Mouse (Mus musculus) liver, postnatal 0 days (tissue): ENCODE measurements around the gene Rnf168. TPM values are rescaled to one million over a fixed set of nuclear protein-coding genes. Genes with fewer than 3 reads are reported as not detected.

Experiments
- ATAC-seq: fragments of 200-750 bp; cut with Nextera tagmentation; 2 replicates; pipeline ENCODE4 v1.8.0; 2017; ENCODE audit warnings: mild to moderate bottlenecking, moderate library complexity
- DNase-seq: peaks from one replicate; pipeline ENCODE4 v3.0.0-alpha.2; 2016
- H3K27ac ChIP-seq: fragments of 300-500 bp; sonication (generic); 2 replicates; pipeline ENCODE4 v1.5.1; 2014; ENCODE audit warnings: antibody characterized with exemption, moderate library complexity, mild to moderate bottlenecking, low read depth
- H3K27me3 ChIP-seq: fragments of 300-500 bp; sonication (generic); 2 replicates; pipeline ENCODE4 v1.6.1; 2014; ENCODE audit warnings: low read length, control low read depth, mixed read lengths; ENCODE audit not compliant: insufficient read depth
- H3K36me3 ChIP-seq: fragments of 300-500 bp; sonication (generic); replicated peaks from 2 replicates; pipeline ENCODE4 v1.6.1; 2014; ENCODE audit warnings: mild to moderate bottlenecking, control low read depth, low read length, moderate library complexity, mixed read lengths; ENCODE audit not compliant: insufficient read depth
- H3K4me1 ChIP-seq: fragments of 300-500 bp; sonication (generic); 2 replicates; pipeline ENCODE4 v1.6.1; 2014; ENCODE audit warnings: antibody characterized with exemption, mild to moderate bottlenecking, control low read depth; ENCODE audit not compliant: insufficient read depth
- H3K4me2 ChIP-seq: fragments of 300-500 bp; sonication (generic); 2 replicates; pipeline ENCODE4 v1.6.1; 2014; ENCODE audit warnings: low read depth, mild to moderate bottlenecking, low read length, moderate library complexity, mixed read lengths
- H3K4me3 ChIP-seq: fragments of 300-500 bp; sonication (generic); 2 replicates; pipeline ENCODE4 v1.5.1; 2014; ENCODE audit warnings: low read depth, low read length
- H3K9ac ChIP-seq: fragments of 300-500 bp; sonication (generic); replicated peaks from 2 replicates; pipeline ENCODE4 v1.6.1; 2014; ENCODE audit warnings: mild to moderate bottlenecking, moderate library complexity
- H3K9me3 ChIP-seq: fragments of 300-500 bp; sonication (generic); 2 replicates; pipeline ENCODE4 v1.6.1; 2016; ENCODE audit warnings: mild to moderate bottlenecking, control low read depth, low read length, mixed read lengths
- CTCF ChIP-seq: sonication (generic); IDR thresholded peaks from 2 replicates; pipeline ENCODE4 v1.5.1; 2016; ENCODE audit warnings: antibody characterized with exemption, low read depth
- EP300 ChIP-seq: IDR thresholded peaks from 2 replicates; pipeline ENCODE4 v1.6.1; 2016; ENCODE audit warnings: antibody characterized with exemption, low read depth, mild to moderate bottlenecking
- WGBS: fragments of 180-500 bp; shearing (Covaris S2); extraction: QIAGEN DNeasy Blood & Tissue Kit; methylation state at CpG from one replicate; pipeline ENCODE4 v1.1.7; 2014; ENCODE audit not compliant: insufficient replicate concordance; 5-methylcytosine and 5-hydroxymethylcytosine counted together
- microRNA counts: library from miRNA; unstranded; fragments of <30 nt; microRNA quantifications from one replicate; lab custom pipeline; 2015
- microRNA-seq: library from miRNA; unstranded; fragments of <30 nt; microRNA quantifications from one replicate; pipeline ENCODE4, GENCODE M21; 2016
- polyA plus RNA-seq: library from polyadenylated mRNA; unstranded; fragments of >200 nt; fragmentation: Nextera tagmentation; extraction: Ambion mirVana; gene quantifications from 2 replicates; pipeline ENCODE4 v1.2.1, GENCODE M21; 2015

Gene Rnf168
- polyA plus RNA-seq, 1 experiment from 2014 or later, result 10.7 TPM

GRCm38 (mm10) chr16:32337001-32337400 lies 59.7 kb downstream of the Rnf168 start:
- Histone ChIP-seq H3K27me3 (no peaks in the 10 kb centered on the region), H3K4me3 (no peak overlapping the region), H3K4me1 (peaks cover 13% of the 10 kb centered on the region), H3K9ac (no peak overlapping the region), H3K4me2 (no peak overlapping the region), H3K9me3 (no peaks in the 10 kb centered on the region), H3K27ac (0 out of 2 replicates have a peak overlapping the region, but pooled peaks have one; percentile 12), H3K36me3 (no peaks in the 10 kb centered on the region)
- ATAC-seq (no peak), DNase-seq (no peak)
- no peak for TF ChIP-seq CTCF
- TF ChIP-seq EP300, result no peak

DNA sequence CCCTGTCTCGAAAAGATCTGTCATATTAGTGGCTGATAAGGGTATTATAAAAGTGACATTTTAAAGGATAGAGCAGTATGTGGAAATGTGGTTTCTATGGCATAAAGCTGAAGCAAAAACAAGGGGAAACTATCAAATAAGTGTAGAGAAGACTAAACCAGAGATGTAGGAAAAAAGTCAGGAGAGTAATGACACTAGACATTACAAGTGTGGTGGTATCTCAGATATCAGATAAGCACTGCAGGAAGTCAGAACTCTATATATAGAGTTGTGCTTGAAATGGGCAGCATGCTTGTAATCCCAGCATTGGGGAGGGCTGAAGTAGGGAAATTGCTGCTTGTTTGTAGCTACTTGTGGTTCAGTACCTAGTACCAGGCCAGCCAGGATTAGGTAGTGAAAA lies 63.2 kb downstream of the Rnf168 start:
- Histone ChIP-seq H3K27ac (no peak overlapping the region), H3K4me1 (peaks cover 13% of the 10 kb centered on the region), H3K36me3 (no peaks in the 10 kb centered on the region), H3K4me3 (no peak overlapping the region), H3K4me2 (no peak overlapping the region), H3K9ac (no peak overlapping the region), H3K27me3 (no peaks in the 10 kb centered on the region), H3K9me3 (no peaks in the 10 kb centered on the region)
- DNase-seq (no peak), ATAC-seq (no peak)
- WGBS, result 44% methylated on average over 1 of the region's 1 CpGs
- TF ChIP-seq EP300 (no peak), CTCF (no peak)

DNA sequence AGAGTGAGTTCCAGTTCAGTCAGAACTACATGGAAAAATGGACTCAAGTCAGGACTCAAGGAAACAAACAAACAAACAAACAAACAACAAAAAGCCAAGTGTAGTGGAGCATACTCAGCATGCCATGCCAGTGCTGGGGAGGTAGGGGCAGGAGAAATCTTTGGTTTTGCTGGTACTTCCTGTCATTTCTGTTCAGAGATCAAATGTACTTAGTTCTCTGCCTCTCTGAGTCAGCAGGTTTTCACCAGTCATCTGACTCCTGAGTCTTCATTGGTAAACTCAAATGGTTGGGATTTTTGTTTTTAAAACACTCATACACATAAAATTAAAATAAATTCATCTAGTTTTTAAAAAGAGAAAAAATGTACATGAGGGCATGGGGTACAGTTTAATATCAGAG lies 68.3 kb downstream of the Rnf168 start:
- Histone ChIP-seq H3K4me2 (no peak overlapping the region), H3K36me3 (no peaks in the 10 kb centered on the region), H3K9ac (no peak overlapping the region), H3K4me3 (no peak overlapping the region), H3K27ac (no peak overlapping the region), H3K4me1 (peaks cover 2% of the 10 kb centered on the region; the same call in 1 of the 2 replicates), H3K27me3 (no peaks in the 10 kb centered on the region), H3K9me3 (no peaks in the 10 kb centered on the region)
- no peak for TF ChIP-seq EP300
- TF ChIP-seq CTCF, result no peak
- no peak for DNase-seq
- ATAC-seq, result no peak

DNA sequence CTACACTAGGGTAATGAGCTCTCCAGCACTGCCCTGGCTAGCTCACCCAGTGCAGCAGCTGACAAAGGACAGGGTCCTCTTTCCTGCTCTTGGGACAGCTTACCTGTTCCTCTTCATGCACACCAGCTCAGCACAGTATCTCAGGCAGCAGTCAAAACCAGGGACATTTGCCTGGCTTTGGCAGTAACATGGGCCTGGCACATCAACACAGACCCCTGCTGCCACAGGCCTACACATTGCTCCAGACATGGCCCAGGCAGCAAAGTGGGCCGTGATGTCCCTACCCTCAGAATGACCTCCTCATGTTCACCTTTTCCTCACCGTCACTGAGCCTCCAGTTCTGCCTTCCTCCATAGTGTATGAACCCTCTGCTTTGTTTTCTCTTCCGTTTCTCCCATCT lies 73.5 kb downstream of the Rnf168 start:
- 86% methylated on average over 3 of the region's 3 CpGs for WGBS
- TF ChIP-seq CTCF (no peak), EP300 (no peak)
- no peaks in the 10 kb centered on the region for H3K4me1 ChIP-seq

More for the DNA sequence above, 73.5 kb downstream of the Rnf168 start:
- Histone ChIP-seq H3K27me3 (no peaks in the 10 kb centered on the region), H3K9ac (no peak overlapping the region), H3K4me3 (no peak overlapping the region), H3K36me3 (peaks cover 23% of the 10 kb centered on the region), H3K27ac (no peak overlapping the region), H3K4me2 (no peak overlapping the region), H3K9me3 (no peaks in the 10 kb centered on the region)
- ATAC-seq (no peak), DNase-seq (no peak)

MicroRNAs within 50 kb of the gene (microRNA counts, 519-probe panel; counts per million panel counts)
- microRNA mmu-miR-1946a (lab: Ali Mortazavi, UCI), result not detected

Small RNA genes within 50 kb of the gene (microRNA-seq; reads per million reads assigned to microRNA genes)
- gene Mir1946a, result not detected

Other genes with a start within 250 kb of the Rnf168 start
- 9.1 and 10.3 TPM in 2 replicates for gene Pak2, start 198.1 kb upstream of the Rnf168 start, polyA plus RNA-seq
- gene Pigx, start 177.7 kb upstream of the Rnf168 start, polyA plus RNA-seq, result 65.3 and 66.6 TPM in 2 replicates
- 5.3 and 5.4 TPM in 2 replicates for gene Cep19, start 177.7 kb upstream of the Rnf168 start, polyA plus RNA-seq
- 18.5 and 20.5 TPM in 2 replicates for gene Nrros, start 111.9 kb upstream of the Rnf168 start, polyA plus RNA-seq
- 0.94 and 1.2 TPM in 2 replicates for gene Bex6, start 97.6 kb upstream of the Rnf168 start, polyA plus RNA-seq
- gene Fbxo45, start 30.3 kb upstream of the Rnf168 start, polyA plus RNA-seq, result 3.1 and 3.4 TPM in 2 replicates
- gene Wdr53, start 30.2 kb upstream of the Rnf168 start, polyA plus RNA-seq, result 10.7 and 10.8 TPM in 2 replicates
- gene Smco1, start 6.0 kb upstream of the Rnf168 start, polyA plus RNA-seq, result not detected in 2 replicates
- gene Ubxn7, start 54.8 kb downstream of the Rnf168 start, polyA plus RNA-seq, result 4.7 and 4.8 TPM in 2 replicates
- not detected in 2 replicates for gene Tm4sf19, start 123.0 kb downstream of the Rnf168 start, polyA plus RNA-seq
- gene Tctex1d2, start 142.2 kb downstream of the Rnf168 start, polyA plus RNA-seq, result 6.6 and 6.9 TPM in 2 replicates
- 25.4 and 32.9 TPM in 2 replicates for gene Pcyt1a, start 153.5 kb downstream of the Rnf168 start, polyA plus RNA-seq
- gene Slc51a, start 210.4 kb downstream of the Rnf168 start, polyA plus RNA-seq, result 0.81 and 1.0 TPM in 2 replicates
- gene Zdhhc19, start 218.8 kb downstream of the Rnf168 start, polyA plus RNA-seq, result not detected in 2 replicates